Mouse (Mus musculus) neural tube, embryonic 13.5 days (tissue): ENCODE data around the gene Kif7. TPM values are rescaled to one million over a fixed set of nuclear protein-coding genes. Genes with fewer than 3 reads are reported as not detected.
A peak's percentile ranks its signal among the peaks of the same experiment; 100 is the strongest.

ENCODE experiments used
- ATAC-seq: fragments of 200-750 bp; cut with Nextera tagmentation; 2 replicates; pipeline ENCODE4 v1.8.0; 2017; ENCODE audit warnings: low read depth, mild to moderate bottlenecking, moderate TSS enrichment, moderate library complexity
- H3K27ac ChIP-seq: fragments of 300-500 bp; sonication (generic); replicated peaks from 2 replicates; pipeline ENCODE4 v1.5.1; 2015; ENCODE audit warnings: moderate library complexity, mild to moderate bottlenecking, inconsistent platforms
- H3K27me3 ChIP-seq: fragments of 300-500 bp; sonication (generic); 2 replicates; pipeline ENCODE4 v1.6.1; 2015; ENCODE audit warnings: mild to moderate bottlenecking, inconsistent platforms
- H3K36me3 ChIP-seq: fragments of 300-500 bp; sonication (generic); 2 replicates; pipeline ENCODE4 v1.6.1; 2015; ENCODE audit warnings: mild to moderate bottlenecking, inconsistent platforms
- H3K4me1 ChIP-seq: fragments of 300-500 bp; sonication (generic); replicated peaks from 2 replicates; pipeline ENCODE4 v1.6.1; 2015; ENCODE audit warnings: inconsistent platforms
- H3K4me2 ChIP-seq: fragments of 300-500 bp; sonication (generic); 2 replicates; pipeline ENCODE4 v1.6.1; 2015; ENCODE audit warnings: inconsistent platforms, mild to moderate bottlenecking, moderate library complexity
- H3K4me3 ChIP-seq: fragments of 300-500 bp; sonication (generic); 2 replicates; pipeline ENCODE4 v1.5.1; 2015; ENCODE audit warnings: mild to moderate bottlenecking, inconsistent platforms
- H3K9ac ChIP-seq: fragments of 300-500 bp; sonication (generic); 2 replicates; pipeline ENCODE4 v1.6.1; 2015; ENCODE audit warnings: moderate library complexity, mild to moderate bottlenecking, inconsistent platforms
- H3K9me3 ChIP-seq: fragments of 300-500 bp; sonication (generic); 2 replicates; pipeline ENCODE4 v1.6.1; 2016; ENCODE audit warnings: inconsistent platforms
- WGBS: fragments of 180-500 bp; shearing (Covaris S2); methylation state at CpG from one replicate; pipeline ENCODE4 v1.1.7; 2015; 5-methylcytosine and 5-hydroxymethylcytosine counted together
- polyA plus RNA-seq: library from polyadenylated mRNA; unstranded; fragments of >200 nt; fragmentation: Nextera tagmentation; extraction: Ambion mirVana; gene quantifications from 2 replicates; pipeline ENCODE4 v1.2.1, GENCODE M21; 2015

Gene Kif7
- polyA plus RNA-seq, 1 experiment from 2014 or later, result 1.7 TPM

- H3K4me3 ChIP-seq, result peak within 1 kb of the TSS; percentile 88
- no peak within 1 kb of the TSS for H3K27ac ChIP-seq
- peak; percentile 100 for ATAC-seq
- H3K4me1 ChIP-seq, result peaks cover 34% of the 10 kb centered on the region
- H3K9ac ChIP-seq, result peak within 1 kb of the TSS; percentile 73
- peak within 1 kb of the TSS; percentile 100 for H3K4me2 ChIP-seq
- WGBS, result under 1% methylated on average over 34 of the region's 39 CpGs
- H3K27me3 ChIP-seq, result peaks cover 7% of the 10 kb centered on the region
- H3K36me3 ChIP-seq, result no peaks in the 10 kb centered on the region
- no peaks in the 10 kb centered on the region for H3K9me3 ChIP-seq
Observed at GRCm38 (mm10) chr7:79659578-79660290, 55.8 kb downstream of the Kif7 start, which contains the start of gene Ticrr. TSS of gene Ticrr (plus strand) at chr7:79660196.

- Histone ChIP-seq H3K27ac (no peak overlapping the region), H3K9ac (no peak overlapping the region), H3K9me3 (no peaks in the 10 kb centered on the region), H3K36me3 (no peaks in the 10 kb centered on the region), H3K4me1 (peaks cover 5% of the 10 kb centered on the region), H3K4me2 (no peak overlapping the region), H3K4me3 (no peak overlapping the region), H3K27me3 (peaks cover 7% of the 10 kb centered on the region)
- WGBS, result 33% methylated on average over 1 of the region's 1 CpGs
- ATAC-seq, result no peak
Observed at GRCm38 (mm10) chr7:79654586-79654985, 60.9 kb downstream of the Kif7 start.

- no peak for ATAC-seq
- Histone ChIP-seq H3K4me1 (peaks cover under 1% of the 10 kb centered on the region), H3K4me2 (no peak overlapping the region), H3K27ac (no peak overlapping the region), H3K9me3 (no peaks in the 10 kb centered on the region), H3K4me3 (no peak overlapping the region), H3K9ac (no peak overlapping the region), H3K36me3 (no peaks in the 10 kb centered on the region), H3K27me3 (peaks cover 7% of the 10 kb centered on the region)
- WGBS, result 83% methylated on average over 1 of the region's 1 CpGs
Observed at GRCm38 (mm10) chr7:79654185-79654584, 61.3 kb downstream of the Kif7 start.

GRCm38 (mm10) chr7:79649005-79649404 is 66.5 kb downstream of the Kif7 start:
- no peak for ATAC-seq
- H3K4me2 ChIP-seq, result no peak overlapping the region
- no peaks in the 10 kb centered on the region for H3K36me3 ChIP-seq
- WGBS, result 10% methylated on average over 3 of the region's 3 CpGs
- no peak overlapping the region for H3K27ac ChIP-seq
- H3K4me1 ChIP-seq, result no peaks in the 10 kb centered on the region
- no peaks in the 10 kb centered on the region for H3K9me3 ChIP-seq
- no peak overlapping the region for H3K4me3 ChIP-seq
- H3K27me3 ChIP-seq, result no peaks in the 10 kb centered on the region
- H3K9ac ChIP-seq, result no peak overlapping the region

Other genes with a start within 250 kb of the Kif7 start
- 28.2 and 28.6 TPM in 2 replicates for gene Polg, start 249.4 kb downstream of the Kif7 start, polyA plus RNA-seq
- gene Rhcg, start 98.1 kb downstream of the Kif7 start, polyA plus RNA-seq, result 3.4 and 6.8 TPM in 2 replicates
- 1.7 and 1.8 TPM in 2 replicates for gene Ticrr, start 55.5 kb downstream of the Kif7 start, polyA plus RNA-seq
- gene Plin1, start 17.2 kb upstream of the Kif7 start, polyA plus RNA-seq, result not detected in 2 replicates
- 11.3 and 12.0 TPM in 2 replicates for gene Pex11a, start 27.4 kb upstream of the Kif7 start, polyA plus RNA-seq
- 0.17 TPM in 1 of 2 replicates, not detected in the other for gene Wdr93, start 27.4 kb upstream of the Kif7 start, polyA plus RNA-seq
- gene Mesp1, start 78.1 kb upstream of the Kif7 start, polyA plus RNA-seq, result not detected in 2 replicates
- 0.96 and 1.0 TPM in 2 replicates for gene Mesp2, start 95.0 kb upstream of the Kif7 start, polyA plus RNA-seq
- 5.8 and 6.2 TPM in 2 replicates for gene Anpep, start 145.3 kb upstream of the Kif7 start, polyA plus RNA-seq
- gene Ap3s2, start 204.9 kb upstream of the Kif7 start, polyA plus RNA-seq, result 54.4 and 63.4 TPM in 2 replicates
- gene Arpin, start 219.6 kb upstream of the Kif7 start, polyA plus RNA-seq, result 21.6 and 22.8 TPM in 2 replicates